10 mouse cellular contexts compared by ENCODE assay signal in the genomic region with DNA sequence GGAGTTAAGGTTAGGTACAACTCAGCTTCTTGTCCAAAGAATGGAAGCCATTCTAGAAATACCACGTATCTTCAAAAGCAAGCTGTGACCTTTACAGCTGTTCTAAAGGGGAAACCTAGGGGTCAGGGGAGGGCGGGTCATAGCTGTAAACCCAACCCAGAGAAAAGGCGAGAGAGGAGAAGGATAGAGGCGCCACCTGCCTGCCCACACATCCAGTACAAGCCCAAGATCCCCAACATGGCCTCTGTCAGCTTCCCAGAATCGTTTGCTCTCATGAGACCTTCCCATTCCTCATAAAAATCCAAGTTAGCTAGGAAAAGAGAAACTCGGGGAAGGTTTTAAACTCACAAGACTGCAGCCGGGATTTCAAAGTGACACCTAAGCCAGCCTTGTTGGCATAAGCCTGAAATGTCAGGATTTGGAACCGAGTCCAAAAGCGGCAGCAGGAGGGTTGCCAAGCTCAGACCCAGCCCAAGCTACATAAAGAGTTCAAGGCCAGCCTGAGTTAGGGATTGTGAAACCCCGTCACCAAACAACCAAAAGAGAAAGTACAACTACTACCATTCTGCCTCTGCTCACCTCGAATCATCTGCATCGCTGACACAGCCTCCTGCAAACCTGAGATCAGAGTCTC.
A peak's percentile ranks its signal among the peaks of the same experiment; 100 is the strongest.
DNase-seq lines count a peak whose midpoint lies in the region; ATAC-seq and TF ChIP-seq lines count a peak whose summit lies in the region.
"Had no signal": no experiment of that assay in that cellular context is flagged by ENCODE, and none has a peak within 500 bp of the region (broad histone marks: within the 10 kb centered on the region; RNA-seq: fewer than 3 reads in every experiment).

No protein-coding gene starts in this region.

- WGBS in heart, embryonic 13.5 days, result 50% methylated on average over 12 of the region's 12 CpGs
- 51% methylated on average over 12 of the region's 12 CpGs for WGBS in liver, postnatal 0 days (ENCODE audit: insufficient replicate concordance)

- no peaks in the 10 kb centered on the region for H3K27me3 ChIP-seq in heart, embryonic 13.5 days (replicated peaks)
- no peaks in the 10 kb centered on the region for H3K27me3 ChIP-seq in liver, postnatal 0 days (ENCODE audit: insufficient read depth, low read length)
- H3K27me3 ChIP-seq: limb, embryonic 15.5 days had no signal

- peak overlapping the region; percentile 60 for H3K4me2 ChIP-seq in heart, embryonic 13.5 days
- peak overlapping the region; percentile 76 for H3K4me2 ChIP-seq in liver, postnatal 0 days (ENCODE audit: low read depth, low read length)
- H3K4me2 ChIP-seq: limb, embryonic 15.5 days had no signal

- H3K36me3 ChIP-seq in heart, embryonic 13.5 days, result peaks cover 7% of the 10 kb centered on the region
- H3K36me3 ChIP-seq in liver, postnatal 0 days (replicated peaks; ENCODE audit: insufficient read depth, low read length), result no peaks in the 10 kb centered on the region
- H3K36me3 ChIP-seq: limb, embryonic 15.5 days had no signal

- H3K27ac ChIP-seq in heart, embryonic 13.5 days (replicated peaks), result peak overlapping the region; percentile 92
- peak overlapping the region; percentile 90 for H3K27ac ChIP-seq in liver, postnatal 0 days (ENCODE audit: low read depth)
- H3K27ac ChIP-seq: limb, embryonic 15.5 days had no signal

- no peaks in the 10 kb centered on the region for H3K9me3 ChIP-seq in heart, embryonic 13.5 days
- H3K9me3 ChIP-seq in liver, postnatal 0 days (ENCODE audit: low read length), result peaks cover 5% of the 10 kb centered on the region; the same call in 1 of the 2 replicates
- H3K9me3 ChIP-seq: limb, embryonic 15.5 days had no signal

- no peak for TF ChIP-seq EP300 in liver, postnatal 0 days (IDR thresholded peaks at IDR 0.05; ENCODE audit: low read depth)

- no peak for DNase-seq in heart, adult 8-10 months (ENCODE audit: low spot score)
- DNase-seq in adrenal gland, adult (ENCODE audit: inconsistent age in 2 of 2, low spot score in 1 of 2), result peak; percentile 85 to 94
- DNase-seq in cerebellum, postnatal 14 days, result peak; percentile 75 to 80
- DNase-seq in liver, postnatal 0 days, result peak; percentile 58
- no peak for DNase-seq in frontal cortex, postnatal 36 days (ENCODE audit: low spot score in 2 of 2)
- no peak for DNase-seq in urinary bladder, postnatal 14 days (ENCODE audit: low spot score)

- peak overlapping the region; percentile 58 for H3K9ac ChIP-seq in heart, embryonic 13.5 days
- peak overlapping the region; percentile 67 for H3K9ac ChIP-seq in liver, postnatal 0 days (replicated peaks)
- H3K9ac ChIP-seq: limb, embryonic 15.5 days had no signal

- no peak for ATAC-seq in heart, embryonic 13.5 days (ENCODE audit: extremely low read depth, insufficient number of reproducible peaks, low FRiP score, low TSS enrichment)
- ATAC-seq in liver, postnatal 0 days, result peak; percentile 78
- ATAC-seq in frontal cortex, adult (ENCODE audit: low TSS enrichment), result no peak
- ATAC-seq: hindbrain, embryonic 16.5 days had no signal

- peak overlapping the region; percentile 3; the same call in 1 of the 2 replicates for H3K4me3 ChIP-seq in heart, embryonic 13.5 days
- H3K4me3 ChIP-seq in liver, postnatal 0 days (ENCODE audit: low read depth, low read length), result peak overlapping the region; percentile 40
- H3K4me3 ChIP-seq: limb, embryonic 15.5 days had no signal

- peaks cover 67% of the 10 kb centered on the region for H3K4me1 ChIP-seq in heart, embryonic 13.5 days
- H3K4me1 ChIP-seq in liver, postnatal 0 days (ENCODE audit: insufficient read depth), result peaks cover 47% of the 10 kb centered on the region

- peak; percentile 63 for TF ChIP-seq CTCF in liver, postnatal 0 days (IDR thresholded peaks at IDR 0.05; ENCODE audit: low read depth)

Comparison
In these comparisons a context has a peak if more than half of its experiments do, and no peak if none do; other contexts are left out.
1. DNase-seq: peak in adrenal gland, adult (2 of 2), cerebellum, postnatal 14 days (2 of 2) and liver, postnatal 0 days (single experiment); none in heart, adult 8-10 months (single experiment), frontal cortex, postnatal 36 days (0 of 2) and urinary bladder, postnatal 14 days (single experiment).